Mouse (Mus musculus) heart, embryonic 16.5 days (tissue): ENCODE data around the gene Atf5. TPM values are rescaled to one million over a fixed set of nuclear protein-coding genes. Genes with fewer than 3 reads are reported as not detected.

Source experiments
- ATAC-seq: fragments of 200-750 bp; cut with Nextera tagmentation; replicated peaks from 2 replicates; pipeline ENCODE4 v1.8.0; 2017; ENCODE audit warnings: moderate number of reproducible peaks; ENCODE audit not compliant: insufficient read depth, low FRiP score; ENCODE audit errors: extremely low read depth
- H3K27ac ChIP-seq: fragments of 300-500 bp; sonication (generic); 2 replicates; pipeline ENCODE4 v1.5.1; 2014; ENCODE audit warnings: mild to moderate bottlenecking, low read length, control low read depth, moderate library complexity
- H3K27me3 ChIP-seq: fragments of 300-500 bp; sonication (generic); 2 replicates; pipeline ENCODE4 v1.6.1; 2014; ENCODE audit warnings: low read length, mixed read lengths; ENCODE audit not compliant: control insufficient read depth, insufficient read depth
- H3K36me3 ChIP-seq: fragments of 300-500 bp; sonication (generic); 2 replicates; pipeline ENCODE4 v1.6.1; 2014; ENCODE audit not compliant: control insufficient read depth, insufficient read depth
- H3K4me1 ChIP-seq: fragments of 300-500 bp; sonication (generic); 2 replicates; pipeline ENCODE4 v1.6.1; 2014; ENCODE audit warnings: low read length, mixed read lengths; ENCODE audit not compliant: control insufficient read depth, insufficient read depth
- H3K4me2 ChIP-seq: fragments of 300-500 bp; sonication (generic); 2 replicates; pipeline ENCODE4 v1.6.1; 2014; ENCODE audit warnings: low read depth, mild to moderate bottlenecking, control low read depth, low read length
- H3K4me3 ChIP-seq: fragments of 300-500 bp; sonication (generic); 2 replicates; pipeline ENCODE4 v1.5.1; 2014; ENCODE audit warnings: mild to moderate bottlenecking, control low read depth, low read length
- H3K9ac ChIP-seq: fragments of 300-500 bp; sonication (generic); 2 replicates; pipeline ENCODE4 v1.6.1; 2014; ENCODE audit warnings: low read length, control low read depth
- H3K9me3 ChIP-seq: fragments of 300-500 bp; sonication (generic); replicated peaks from 2 replicates; pipeline ENCODE4 v1.6.1; 2016; ENCODE audit warnings: low read length; ENCODE audit not compliant: control insufficient read depth
- WGBS: fragments of 180-500 bp; shearing (Covaris S2); extraction: QIAGEN DNeasy Blood & Tissue Kit; methylation state at CpG from one replicate; pipeline ENCODE4 v1.1.7; 2014; 5-methylcytosine and 5-hydroxymethylcytosine counted together
- polyA plus RNA-seq: library from polyadenylated mRNA; unstranded; fragments of >200 nt; fragmentation: Nextera tagmentation; extraction: Ambion mirVana; gene quantifications from 2 replicates; pipeline ENCODE4 v1.2.1, GENCODE M21; 2015

Atf5 gene
- polyA plus RNA-seq, 1 experiment from 2014 or later = 2.3 TPM

DNA sequence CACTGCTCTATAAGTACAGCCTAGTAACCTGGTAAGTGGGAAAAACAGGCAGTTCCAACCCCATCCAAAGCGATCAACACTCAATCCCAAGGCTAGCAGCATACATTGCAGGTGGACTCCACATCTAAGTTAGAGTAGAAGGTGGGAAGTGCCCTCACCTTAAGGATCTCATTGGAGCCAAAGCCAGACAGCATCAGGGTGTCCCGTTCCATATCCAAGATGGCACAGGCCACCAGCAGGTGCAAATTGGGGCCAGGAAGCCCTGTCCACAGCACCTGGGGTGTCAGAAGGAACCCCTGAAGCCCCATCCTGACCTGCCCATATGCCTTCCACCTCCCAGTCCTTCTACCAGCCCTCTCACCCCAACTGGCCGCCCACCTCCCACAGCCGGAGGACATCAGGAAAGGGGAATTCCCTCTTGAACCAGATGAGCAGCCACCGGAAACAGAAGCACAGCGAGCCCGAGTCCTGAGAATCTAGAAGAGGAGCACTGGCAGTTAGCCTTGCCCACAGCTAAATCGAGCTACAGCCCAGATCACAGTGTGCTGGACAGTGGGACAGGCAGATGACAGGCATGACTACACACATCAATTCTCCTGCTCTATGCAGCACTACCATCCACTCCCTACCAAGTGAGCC is 25.5 kb upstream of the Atf5 start:
- H3K36me3 ChIP-seq = peaks cover 49% of the 10 kb centered on the region
- no peak overlapping the region for H3K4me2 ChIP-seq
- H3K27me3 ChIP-seq = peaks cover 10% of the 10 kb centered on the region; the same call in 1 of the 2 replicates
- H3K27ac ChIP-seq = no peak overlapping the region
- no peaks in the 10 kb centered on the region for H3K9me3 ChIP-seq
- H3K4me3 ChIP-seq = no peak overlapping the region
- 84% methylated on average over 8 of the region's 8 CpGs for WGBS
- no peak for ATAC-seq
- H3K4me1 ChIP-seq = peaks cover 13% of the 10 kb centered on the region
- H3K9ac ChIP-seq = no peak overlapping the region

DNA sequence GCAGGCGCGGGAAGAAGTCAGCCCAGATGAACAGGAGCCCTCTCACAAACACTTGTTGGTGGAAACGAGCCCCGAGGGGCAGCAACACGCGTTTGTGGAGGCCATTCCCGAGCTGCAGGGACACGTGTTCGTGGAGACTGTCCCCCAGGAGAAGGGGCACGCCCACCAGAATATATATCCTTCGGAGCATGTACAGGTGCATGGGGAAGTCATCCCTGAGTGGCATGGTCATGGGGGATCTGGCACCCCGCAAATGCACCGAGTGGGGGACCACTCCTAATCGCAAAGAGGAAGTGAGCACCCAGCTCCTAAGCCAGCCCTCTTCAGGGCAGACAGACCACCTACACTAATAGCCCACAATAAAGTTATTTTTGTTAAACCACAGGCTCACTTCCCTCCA is 24.0 kb upstream of the Atf5 start:
- no peak for ATAC-seq
- no peak overlapping the region for H3K27ac ChIP-seq
- H3K4me3 ChIP-seq = no peak overlapping the region
- peaks cover 13% of the 10 kb centered on the region for H3K4me1 ChIP-seq
- H3K9me3 ChIP-seq = no peaks in the 10 kb centered on the region
- peaks cover 10% of the 10 kb centered on the region; the same call in 1 of the 2 replicates for H3K27me3 ChIP-seq
- H3K9ac ChIP-seq = no peak overlapping the region
- peaks cover 38% of the 10 kb centered on the region for H3K36me3 ChIP-seq
- 53% methylated on average over 14 of the region's 14 CpGs for WGBS
- H3K4me2 ChIP-seq = no peak overlapping the region

DNA sequence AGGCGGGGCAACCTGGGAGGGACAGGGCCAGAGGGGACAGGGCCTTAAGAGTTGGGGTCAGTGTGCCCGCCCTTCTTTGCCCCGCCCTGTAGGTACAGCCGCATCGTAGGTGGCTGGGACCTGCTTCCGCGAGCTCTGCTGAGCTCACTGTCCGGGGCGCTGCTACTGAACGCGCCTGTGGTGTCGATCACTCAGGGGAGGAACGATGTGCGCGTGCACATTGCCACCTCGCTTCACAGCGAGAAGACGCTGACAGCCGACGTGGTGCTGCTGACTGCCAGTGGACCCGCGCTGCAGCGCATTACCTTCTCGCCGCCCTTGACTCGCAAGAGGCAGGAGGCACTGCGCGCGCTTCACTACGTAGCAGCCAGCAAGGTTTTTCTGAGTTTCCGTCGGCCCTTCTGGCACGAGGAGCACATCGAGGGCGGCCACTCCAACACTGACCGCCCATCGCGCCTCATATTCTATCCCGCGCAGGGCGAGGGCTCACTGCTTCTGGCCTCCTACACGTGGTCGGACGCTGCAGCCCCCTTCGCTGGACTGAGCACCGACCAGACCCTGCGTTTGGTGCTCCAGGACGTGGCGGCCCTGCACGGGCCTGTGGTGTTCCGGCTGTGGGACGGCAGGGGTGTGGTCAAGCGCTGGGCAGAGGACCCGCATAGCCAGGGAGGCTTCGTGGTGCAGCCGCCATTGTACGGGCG is 23.2 kb upstream of the Atf5 start:
- Histone ChIP-seq H3K4me3 (peak overlapping the region; percentile 44), H3K27ac (no peak overlapping the region), H3K9ac (peak overlapping the region; percentile 69), H3K4me2 (peak overlapping the region; percentile 75), H3K9me3 (no peaks in the 10 kb centered on the region), H3K36me3 (peaks cover 30% of the 10 kb centered on the region), H3K27me3 (peaks cover 10% of the 10 kb centered on the region; the same call in 1 of the 2 replicates), H3K4me1 (peaks cover 13% of the 10 kb centered on the region)
- WGBS = 1% methylated on average over 58 of the region's 58 CpGs
- ATAC-seq = peak; percentile 46

DNA sequence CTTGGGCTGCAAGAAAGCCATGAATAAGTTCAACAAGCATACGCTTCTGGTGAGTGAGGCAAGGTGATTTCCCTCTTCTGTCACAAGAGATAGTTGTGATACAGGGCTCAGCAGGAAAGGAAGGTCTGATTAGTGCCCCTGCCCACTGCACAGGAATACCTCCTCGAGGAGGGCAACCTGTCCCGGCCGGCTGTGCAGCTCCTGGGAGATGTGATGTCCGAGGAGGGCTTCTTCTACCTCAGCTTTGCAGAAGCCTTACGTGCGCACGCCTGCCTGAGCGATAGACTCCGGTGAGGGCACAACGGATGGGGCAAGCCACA is 22.7 kb upstream of the Atf5 start:
- Histone ChIP-seq H3K9me3 (no peaks in the 10 kb centered on the region), H3K4me2 (peak overlapping the region; percentile 75), H3K4me3 (peak overlapping the region; percentile 44), H3K36me3 (peaks cover 25% of the 10 kb centered on the region), H3K4me1 (peaks cover 13% of the 10 kb centered on the region), H3K9ac (peak overlapping the region; percentile 69), H3K27me3 (peaks cover 10% of the 10 kb centered on the region; the same call in 1 of the 2 replicates), H3K27ac (no peak overlapping the region)
- ATAC-seq = no peak
- WGBS = 28% methylated on average over 11 of the region's 11 CpGs

DNA sequence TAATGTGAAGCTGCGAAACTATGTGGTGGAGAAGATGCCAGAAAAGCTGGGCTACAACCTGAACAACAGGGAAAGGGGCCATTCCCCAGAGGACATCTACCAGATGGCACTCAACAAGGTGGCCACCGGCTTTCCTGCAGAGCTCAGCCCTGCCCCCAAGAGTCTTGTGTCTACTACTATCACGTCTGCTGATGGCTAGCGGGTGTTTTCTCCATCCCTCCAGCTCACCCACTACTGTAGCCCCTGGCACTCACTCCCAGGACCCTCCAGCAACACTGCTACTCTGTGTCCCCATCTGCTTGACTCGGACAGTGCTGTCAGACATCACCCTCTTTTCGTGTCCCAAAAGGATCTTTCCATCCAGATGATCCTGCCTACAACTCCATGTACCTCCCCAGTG is 21.6 kb upstream of the Atf5 start:
- no peak overlapping the region for H3K27ac ChIP-seq
- peaks cover 13% of the 10 kb centered on the region for H3K4me1 ChIP-seq
- H3K4me3 ChIP-seq = no peak overlapping the region
- H3K27me3 ChIP-seq = peaks cover 10% of the 10 kb centered on the region; the same call in 1 of the 2 replicates
- no peak overlapping the region for H3K4me2 ChIP-seq
- peaks cover 18% of the 10 kb centered on the region; the same call in 1 of the 2 replicates for H3K36me3 ChIP-seq
- no peak for ATAC-seq
- WGBS = 77% methylated on average over 6 of the region's 6 CpGs
- H3K9me3 ChIP-seq = no peaks in the 10 kb centered on the region
- H3K9ac ChIP-seq = no peak overlapping the region

DNA sequence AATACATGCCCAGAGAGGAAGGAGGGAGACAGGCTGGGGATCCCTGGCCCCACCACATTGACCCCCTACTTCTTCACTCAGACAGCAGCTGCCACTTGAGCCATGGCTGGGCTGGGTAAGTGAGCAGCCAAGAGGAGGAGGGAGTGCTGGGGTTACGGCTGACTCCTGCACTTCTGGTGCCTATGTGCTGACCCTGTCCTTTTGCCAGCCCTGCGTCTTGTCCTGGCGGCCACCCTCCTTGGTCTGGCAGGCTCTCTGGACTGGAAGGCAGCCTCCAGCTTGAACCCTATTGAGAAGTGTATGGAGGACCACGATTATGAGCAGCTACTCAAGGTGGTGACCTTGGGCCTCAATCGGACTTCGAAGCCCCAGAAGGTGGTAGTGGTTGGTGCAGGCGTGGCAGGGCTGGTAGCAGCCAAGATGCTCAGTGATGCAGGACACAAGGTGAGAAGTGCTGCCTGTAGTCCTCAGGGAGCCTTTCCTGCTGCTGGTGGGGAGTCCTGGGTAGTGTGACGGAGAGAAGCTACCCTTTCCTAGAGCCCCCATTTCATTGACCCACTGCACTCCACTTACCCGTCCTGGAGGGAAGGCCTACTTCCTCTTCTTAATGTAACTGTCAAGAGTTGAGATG is 20.1 kb upstream of the Atf5 start:
- no peak overlapping the region for H3K4me3 ChIP-seq
- ATAC-seq = no peak

DNA sequence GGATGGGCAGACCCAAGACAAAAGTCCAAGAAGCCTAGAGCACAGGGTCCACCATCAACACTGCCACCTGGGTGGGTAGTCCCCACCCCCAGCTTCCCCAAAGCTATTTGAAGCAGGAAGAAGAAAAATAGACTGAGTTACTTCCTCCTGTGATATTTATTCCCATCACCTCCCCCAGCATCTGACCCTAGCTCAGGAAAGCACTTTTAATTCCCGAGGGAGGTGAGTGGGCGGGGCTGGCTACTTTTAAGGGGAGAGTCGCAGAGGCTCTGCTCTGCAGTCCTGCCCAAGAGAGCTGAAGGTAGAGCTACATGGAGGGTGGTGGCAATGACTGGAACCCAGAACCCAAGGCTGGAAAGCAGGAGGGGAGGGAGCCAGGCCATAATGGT is 19.6 kb upstream of the Atf5 start:
- H3K4me2 ChIP-seq = no peak overlapping the region
- H3K9me3 ChIP-seq = no peaks in the 10 kb centered on the region
- H3K27ac ChIP-seq = no peak overlapping the region
- ATAC-seq = no peak
- H3K9ac ChIP-seq = no peak overlapping the region
- H3K36me3 ChIP-seq = peaks cover 16% of the 10 kb centered on the region
- no peak overlapping the region for H3K4me3 ChIP-seq
- H3K27me3 ChIP-seq = peaks cover 10% of the 10 kb centered on the region; the same call in 1 of the 2 replicates
- 47% methylated on average over 3 of the region's 3 CpGs for WGBS
- peaks cover 13% of the 10 kb centered on the region for H3K4me1 ChIP-seq

More for the DNA sequence above, 20.1 kb upstream of the Atf5 start:
- Histone ChIP-seq H3K4me2 (no peak overlapping the region), H3K4me1 (peaks cover 13% of the 10 kb centered on the region), H3K36me3 (peaks cover 15% of the 10 kb centered on the region), H3K9me3 (no peaks in the 10 kb centered on the region), H3K27ac (no peak overlapping the region), H3K9ac (no peak overlapping the region), H3K27me3 (peaks cover 10% of the 10 kb centered on the region; the same call in 1 of the 2 replicates)
- 82% methylated on average over 9 of the region's 9 CpGs for WGBS

DNA sequence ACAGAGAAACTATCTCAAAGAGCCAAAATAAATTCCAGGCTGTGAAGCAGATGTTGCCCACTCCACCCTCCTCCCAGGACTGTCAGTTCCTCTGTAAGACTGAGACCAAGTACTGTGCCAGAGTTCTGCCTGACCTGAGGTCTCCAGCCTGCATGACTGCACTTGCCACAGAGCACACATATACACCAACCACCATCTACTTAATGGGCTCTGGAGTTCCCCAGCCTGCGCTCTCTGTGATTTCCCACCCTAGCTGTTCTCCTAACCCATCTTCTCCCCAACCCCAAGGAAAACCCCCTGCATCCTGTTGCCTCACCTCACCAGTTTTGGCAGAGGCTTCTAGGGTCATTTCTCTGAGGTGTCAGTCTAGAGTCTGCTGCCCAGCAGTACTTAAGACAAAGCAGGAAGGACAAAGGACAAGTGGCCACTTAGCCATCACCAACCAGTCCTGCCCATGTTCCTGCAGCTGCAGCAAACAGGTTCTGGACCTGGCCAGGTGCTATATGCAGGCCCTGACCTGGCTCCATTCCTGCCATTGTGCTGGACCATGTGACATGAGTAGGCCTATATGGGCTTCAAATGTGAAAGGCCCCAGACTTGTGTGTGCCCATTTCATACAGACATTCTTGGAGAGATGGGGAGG is 19.0 kb upstream of the Atf5 start:
- Histone ChIP-seq H3K9ac (no peak overlapping the region), H3K4me1 (peaks cover 13% of the 10 kb centered on the region), H3K27me3 (peaks cover 5% of the 10 kb centered on the region; the same call in 1 of the 2 replicates), H3K9me3 (no peaks in the 10 kb centered on the region), H3K4me2 (no peak overlapping the region), H3K27ac (no peak overlapping the region), H3K36me3 (peaks cover 17% of the 10 kb centered on the region), H3K4me3 (no peak overlapping the region)
- no peak for ATAC-seq
- WGBS = 83% methylated on average over 1 of the region's 1 CpGs
